Mouse (Mus musculus) left cerebral cortex, postnatal 25 days (tissue): ENCODE measurements at regions not wholly inside any gene's neighbourhood (a gene's known extent, or its start where the extent isn't known, plus 50 kb on each side); places are given as distances from the start of the nearest gene placed in this dataset.
"Not testable (repeated sequence)": the region's sequence is repeated elsewhere in the genome, so short reads cannot be mapped to it uniquely, and the experiment has no call there.

ENCODE experiments used
- DNase-seq, 2 experiments: peaks; one replicate each; pipeline ENCODE4 v3.0.0; 2022; ENCODE audit warnings: low spot score in 2 of 2, mixed read lengths in 1 of 2
- intact Hi-C: fragments of 180-260 bp; cut with DNase I; formaldehyde crosslinking; loops from one replicate; pipeline ENCODE4 v1.15.1; 2025

- intact Hi-C loops, result not testable (repeated sequence)
- peak in 1 of 2 experiments; percentile 5 for DNase-seq
Observed at GRCm38 (mm10) chr3:8244526-8245194, 1365.2 kb downstream of the Zfp704 start.

- DNase-seq, result no peak
- intact Hi-C loops, result no loop called here
Observed at GRCm38 (mm10) chr3:8206623-8207404, 1403.1 kb downstream of the Zfp704 start.

DNA sequence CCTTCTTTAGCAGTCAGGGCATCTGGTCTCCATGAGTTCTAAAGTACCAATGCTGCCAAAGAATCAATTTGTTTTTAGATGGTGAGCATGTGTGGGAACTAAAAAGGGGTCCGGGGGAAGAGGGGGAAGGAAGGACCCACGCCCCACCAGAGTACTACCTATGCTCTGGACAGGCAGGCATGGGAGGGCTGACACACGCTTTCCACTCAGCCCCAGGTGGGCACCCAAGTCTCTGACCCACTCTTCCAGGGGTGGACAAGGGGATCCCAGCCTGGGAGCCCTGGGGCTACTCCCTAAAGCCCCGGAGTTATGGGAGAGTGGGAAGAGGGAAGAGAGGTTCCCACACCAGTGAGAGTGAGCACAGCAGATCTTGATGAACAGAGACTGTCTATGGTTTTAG, 1446.9 kb downstream of the Zfp704 start:
- intact Hi-C loops, result no loop called here
- no peak for DNase-seq

GRCm38 (mm10) chr3:8161997-8162756, 1447.7 kb downstream of the Zfp704 start:
- DNase-seq, result peak; percentile 24 to 40
- intact Hi-C loops, result no loop called here

GRCm38 (mm10) chr3:8143016-8143415, 1466.9 kb downstream of the Zfp704 start:
- no peak for DNase-seq
- intact Hi-C loops, result no loop called here

DNA sequence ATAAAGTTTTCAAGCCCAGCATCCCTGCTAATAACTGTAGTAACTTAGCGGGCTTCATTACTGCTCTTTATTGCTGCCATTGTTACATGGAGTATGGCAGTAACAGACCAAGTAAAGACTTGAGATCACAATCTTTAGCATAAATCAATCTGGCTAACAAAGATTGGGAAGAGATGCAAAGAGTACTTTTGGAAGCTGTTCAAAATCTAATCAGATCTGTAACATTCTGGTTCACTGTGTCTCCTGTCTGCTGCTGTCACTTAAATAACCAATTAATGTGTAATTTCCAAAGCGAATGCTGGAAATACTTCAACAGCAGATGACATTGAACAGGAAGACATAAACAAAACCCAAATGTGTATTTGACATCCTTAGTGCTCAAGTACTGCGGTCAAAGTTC, 1467.7 kb downstream of the Zfp704 start:
- DNase-seq, result no peak
- intact Hi-C loops, result no loop called here

GRCm38 (mm10) chr3:8141664-8142084, 1468.2 kb downstream of the Zfp704 start:
- intact Hi-C loops, result no loop called here

DNA sequence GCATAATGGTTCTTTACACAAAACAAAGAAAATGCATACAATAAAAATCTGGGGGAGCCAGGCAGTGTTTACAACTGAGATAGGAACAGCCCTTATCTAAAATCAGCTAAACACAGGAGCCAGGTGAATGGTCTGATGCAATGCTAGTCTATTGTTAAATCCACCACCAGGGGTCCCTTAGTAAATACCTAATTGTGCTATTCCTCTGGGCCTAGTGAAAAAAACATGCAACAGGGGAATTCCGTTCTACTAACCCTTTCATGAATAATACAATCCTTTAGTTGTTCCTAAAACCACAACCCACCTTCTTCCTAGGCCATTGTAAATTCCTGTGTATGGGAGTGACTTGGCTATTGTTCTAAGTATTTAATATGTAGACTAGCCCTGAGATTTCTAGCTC, 1486.2 kb downstream of the Zfp704 start:
- DNase-seq, intact Hi-C loops: not testable (repeated sequence)

More at GRCm38 (mm10) chr3:8141664-8142084, 1468.2 kb downstream of the Zfp704 start:
- no peak for DNase-seq

DNA sequence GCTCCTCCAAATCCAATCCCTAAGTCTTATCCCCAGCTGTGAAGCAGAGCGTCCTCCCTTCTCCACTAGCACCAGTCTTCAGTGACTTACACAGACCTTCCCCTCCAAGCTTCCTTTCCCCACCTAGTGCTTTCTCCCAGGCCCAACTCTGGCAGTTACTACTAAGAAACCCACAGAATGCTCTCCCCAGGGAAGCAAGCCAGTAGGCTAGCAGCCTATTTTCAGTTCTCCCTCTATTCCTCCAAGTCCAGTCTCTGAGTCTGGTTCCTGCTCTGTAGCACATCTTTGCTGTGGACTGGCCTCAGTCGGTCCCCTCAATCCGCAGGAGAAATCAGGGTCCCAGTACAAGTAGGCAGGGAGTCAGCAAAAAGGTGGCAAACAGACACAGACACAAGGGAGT, 1486.7 kb downstream of the Zfp704 start:
- DNase-seq, result no peak
- intact Hi-C loops, result no loop called here

- DNase-seq, result no peak
- intact Hi-C loops, result no loop called here
Observed at GRCm38 (mm10) chr3:8098291-8098690, 1478.0 kb upstream of the 1700008P02Rik start.

DNA sequence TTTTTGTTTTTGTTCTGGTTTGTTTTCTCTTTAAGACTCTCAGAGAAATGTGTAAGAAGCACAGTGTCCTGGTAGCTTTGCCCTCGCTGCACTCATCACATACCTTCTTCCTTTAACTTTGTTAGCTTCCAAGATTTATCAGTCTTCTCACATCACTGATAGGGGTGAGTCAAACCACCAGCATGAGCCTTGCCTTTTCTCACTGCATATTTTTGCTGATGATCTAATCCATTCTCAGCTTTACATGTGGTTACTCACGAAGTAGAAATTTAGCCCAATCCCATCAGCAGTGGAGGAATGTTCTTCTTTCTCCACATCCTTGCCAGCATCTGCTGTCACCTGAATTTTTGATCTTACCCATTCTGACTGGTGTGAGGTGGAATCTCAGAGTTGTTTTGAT, 1464.5 kb upstream of the 1700008P02Rik start:
- intact Hi-C loops, result no loop called here
- peak in 1 of 2 experiments; percentile 9 for DNase-seq

DNA sequence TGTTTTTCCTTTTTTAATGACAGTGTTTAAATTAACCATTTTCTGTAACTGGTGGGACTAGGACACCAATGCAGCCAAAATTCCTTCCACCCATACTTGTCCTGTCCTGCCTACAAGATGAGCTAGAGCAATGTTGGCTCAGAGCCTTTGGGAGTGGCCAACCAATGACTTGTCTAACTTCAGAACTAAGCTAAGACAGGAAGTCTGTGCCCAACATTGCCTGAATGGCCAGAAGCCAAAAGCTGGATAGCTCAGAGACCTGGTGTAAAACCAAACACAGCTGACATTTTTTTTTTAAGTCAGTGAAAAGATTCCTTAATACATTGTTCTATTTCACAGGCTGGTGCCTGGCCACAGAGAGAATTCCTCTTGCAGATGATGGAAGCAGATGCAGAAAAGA, 1433.5 kb upstream of the 1700008P02Rik start:
- DNase-seq, result no peak
- intact Hi-C loops, result loop anchor here (5.0 to 10.0 kb wide), 2 partner anchors 241 to 459 kb away; no protein-coding TSS in a partner anchor

DNA sequence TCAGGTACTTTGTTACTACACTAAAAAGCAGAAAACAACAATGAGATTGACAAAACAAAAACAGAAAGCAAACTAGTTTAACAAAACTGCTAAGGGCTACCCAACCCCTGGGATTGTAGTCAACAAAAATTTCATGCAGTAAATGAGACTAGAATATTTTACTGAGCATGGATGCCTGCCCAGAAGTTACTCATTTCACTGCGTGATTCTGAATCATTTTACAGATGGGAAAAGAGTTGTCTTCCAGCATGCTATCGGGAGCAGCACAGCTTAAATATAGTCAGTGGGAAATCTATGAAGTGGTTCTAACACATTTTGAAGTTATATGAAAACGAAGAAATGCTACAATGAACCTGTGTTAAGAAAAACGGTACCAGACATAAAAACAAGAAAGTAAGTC, 1430.9 kb upstream of the 1700008P02Rik start:
- intact Hi-C loops, result loop anchor here (5.0 to 10.0 kb wide), 2 partner anchors 244 to 461 kb away; no protein-coding TSS in a partner anchor
- peak; percentile 37 to 92 for DNase-seq

GRCm38 (mm10) chr3:8049706-8050105, 1429.5 kb upstream of the 1700008P02Rik start:
- intact Hi-C loops, result loop anchor here (5.0 to 10.0 kb wide), 2 partner anchors 245 to 463 kb away; no protein-coding TSS in a partner anchor
- no peak for DNase-seq

DNA sequence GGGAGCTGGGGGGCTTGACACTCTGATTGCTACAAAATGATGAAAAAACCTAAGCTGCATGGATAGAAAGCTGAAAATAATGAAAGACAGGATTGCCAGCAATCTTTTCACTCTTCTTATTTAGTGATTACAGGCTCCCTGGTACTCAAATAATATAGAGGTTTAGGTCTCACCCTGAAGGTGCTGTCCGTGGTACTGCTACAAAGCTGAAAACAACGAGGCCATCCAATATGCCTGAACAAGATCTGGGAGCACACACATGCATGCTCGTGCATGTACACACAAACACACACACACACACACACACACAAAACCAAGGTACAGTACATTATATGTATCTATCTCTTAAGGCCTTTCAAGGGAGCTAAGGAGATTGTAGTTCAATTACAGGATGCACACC, 1426.1 kb upstream of the 1700008P02Rik start:
- intact Hi-C loops, result no loop called here

GRCm38 (mm10) chr3:8036697-8037096, 1416.5 kb upstream of the 1700008P02Rik start:
- DNase-seq, result no peak
- intact Hi-C loops, result no loop called here

More for the DNA sequence above, 1426.1 kb upstream of the 1700008P02Rik start:
- DNase-seq, result no peak

DNA sequence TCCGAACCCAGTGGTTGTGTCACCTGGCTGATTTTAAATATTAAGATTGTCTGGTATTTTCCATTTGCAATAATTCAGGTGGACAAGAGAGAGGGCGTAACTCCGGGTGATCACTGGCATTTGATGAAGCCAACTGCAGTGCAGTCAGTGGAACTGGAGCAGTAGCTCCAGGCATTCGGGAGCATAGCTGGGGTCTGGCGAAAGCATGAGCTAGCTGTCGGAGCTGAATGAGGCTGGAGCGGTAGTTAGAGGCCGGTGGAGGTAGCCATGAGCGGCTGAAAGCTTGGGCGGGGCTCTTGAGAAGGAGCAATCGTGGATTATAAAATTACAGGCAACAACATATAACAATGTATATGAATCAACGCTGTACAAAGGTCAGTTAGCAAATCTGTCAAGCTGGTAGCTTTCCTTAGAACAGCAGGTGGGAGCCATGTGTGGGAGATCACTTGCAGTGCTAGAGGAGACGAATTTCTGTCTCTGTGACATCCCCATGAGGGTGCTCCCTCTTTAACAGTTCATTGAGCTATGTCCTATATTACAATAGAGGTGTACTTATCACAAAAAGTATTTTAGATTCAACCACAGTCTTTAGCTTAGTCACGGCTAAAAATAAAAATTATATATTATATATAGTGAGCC, 1415.0 kb upstream of the 1700008P02Rik start:
- DNase-seq, result peak in 1 of 2 experiments; percentile 24
- intact Hi-C loops, result no loop called here

DNA sequence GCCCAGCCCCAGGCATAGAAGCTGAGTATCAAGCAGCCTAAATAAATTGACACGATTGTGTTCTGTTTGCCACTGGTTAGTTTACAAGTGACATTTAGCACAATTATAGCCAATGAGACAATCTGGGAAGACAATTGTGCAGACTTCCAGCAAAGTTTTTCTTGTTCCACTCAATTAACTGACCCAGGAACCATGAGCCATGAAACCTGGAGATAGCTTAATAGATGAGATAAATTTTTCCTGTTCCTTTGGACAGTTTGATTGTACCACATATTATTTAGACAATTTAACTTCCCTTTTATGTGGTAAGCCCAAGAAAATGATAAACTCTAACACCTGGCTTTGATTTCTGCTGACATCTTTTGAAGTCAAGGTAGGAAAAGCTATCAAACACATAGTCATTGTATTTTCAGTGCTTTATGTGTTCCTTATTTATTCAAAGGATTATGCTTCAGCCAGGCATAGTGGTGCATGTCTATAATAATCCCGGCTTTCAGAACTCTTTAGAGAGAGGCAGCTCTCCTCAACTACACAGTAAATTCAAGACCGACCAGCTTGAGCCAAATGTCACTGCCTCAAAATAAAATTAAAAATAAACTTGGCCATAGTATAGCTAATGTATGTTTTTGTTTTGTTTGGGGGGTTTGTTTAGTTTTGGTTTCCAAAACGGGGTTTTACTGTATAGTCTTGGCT, 1406.2 kb upstream of the 1700008P02Rik start:
- DNase-seq, result no peak
- intact Hi-C loops, result no loop called here

GRCm38 (mm10) chr3:8022654-8023053, 1402.4 kb upstream of the 1700008P02Rik start:
- intact Hi-C loops, result no loop called here
- DNase-seq, result no peak
